Mouse (Mus musculus) heart, postnatal 0 days (tissue): ENCODE measurements around the gene Iqcj. TPM values are rescaled to one million over a fixed set of nuclear protein-coding genes. Genes with fewer than 3 reads are reported as not detected.

ENCODE experiments used
- ATAC-seq: fragments of 200-750 bp; cut with Nextera tagmentation; 2 replicates; pipeline ENCODE4 v1.8.0; 2017; ENCODE audit warnings: low read depth, moderate number of reproducible peaks, moderate library complexity; ENCODE audit not compliant: insufficient read depth
- DNase-seq: peaks from one replicate; pipeline ENCODE4 v3.0.0-alpha.2; 2016; ENCODE audit warnings: low spot score
- H3K27ac ChIP-seq: fragments of 300-500 bp; sonication (generic); 2 replicates; pipeline ENCODE4 v1.5.1; 2014; ENCODE audit warnings: low read depth, mild to moderate bottlenecking
- H3K27me3 ChIP-seq: fragments of 300-500 bp; sonication (generic); 2 replicates; pipeline ENCODE4 v1.6.1; 2014; ENCODE audit warnings: low read length, mixed read lengths; ENCODE audit not compliant: control insufficient read depth, insufficient read depth
- H3K36me3 ChIP-seq: fragments of 300-500 bp; sonication (generic); replicated peaks from 2 replicates; pipeline ENCODE4 v1.6.1; 2014; ENCODE audit warnings: low read length, mixed read lengths; ENCODE audit not compliant: control insufficient read depth, insufficient read depth
- H3K4me1 ChIP-seq: fragments of 300-500 bp; sonication (generic); 2 replicates; pipeline ENCODE4 v1.6.1; 2014; ENCODE audit warnings: antibody characterized with exemption; ENCODE audit not compliant: control insufficient read depth, insufficient read depth
- H3K4me2 ChIP-seq: fragments of 300-500 bp; sonication (generic); 2 replicates; pipeline ENCODE4 v1.6.1; 2014; ENCODE audit warnings: low read depth, mild to moderate bottlenecking, low read length, moderate library complexity
- H3K4me3 ChIP-seq: fragments of 300-500 bp; sonication (generic); 2 replicates; pipeline ENCODE4 v1.5.1; 2014; ENCODE audit warnings: low read depth, low read length
- H3K9ac ChIP-seq: fragments of 300-500 bp; sonication (generic); replicated peaks from 2 replicates; pipeline ENCODE4 v1.6.1; 2014; ENCODE audit warnings: low read depth, low read length, mixed read lengths
- H3K9me3 ChIP-seq: fragments of 300-500 bp; sonication (generic); replicated peaks from 2 replicates; pipeline ENCODE4 v1.6.1; 2016; ENCODE audit warnings: low read length; ENCODE audit not compliant: control insufficient read depth
- CTCF ChIP-seq: IDR thresholded peaks from 2 replicates; pipeline ENCODE4 v1.5.1; 2016; ENCODE audit warnings: antibody characterized with exemption, control low read depth, low read depth
- EP300 ChIP-seq: IDR thresholded peaks from 2 replicates; pipeline ENCODE4 v1.6.1; 2016; ENCODE audit warnings: antibody characterized with exemption, low read depth
- WGBS: fragments of 180-500 bp; shearing (Covaris S2); extraction: QIAGEN DNeasy Blood & Tissue Kit; methylation state at CpG from one replicate; pipeline ENCODE4 v1.1.7; 2014; 5-methylcytosine and 5-hydroxymethylcytosine counted together
- polyA plus RNA-seq: library from polyadenylated mRNA; unstranded; fragments of >200 nt; fragmentation: Nextera tagmentation; extraction: Ambion mirVana; gene quantifications from 2 replicates; pipeline ENCODE4 v1.2.1, GENCODE M21; 2015
- total RNA-seq: library from RNA; depleted of rRNA; stranded (reverse); fragments of >200 nt; gene quantifications from 2 replicates; pipeline ENCODE4 v1.2.3, GENCODE M21; 2014; ENCODE audit warnings: low replicate concordance

Iqcj gene
- total and polyA plus RNA-seq, 2 experiments from 2014 or later = not detected

DNA sequence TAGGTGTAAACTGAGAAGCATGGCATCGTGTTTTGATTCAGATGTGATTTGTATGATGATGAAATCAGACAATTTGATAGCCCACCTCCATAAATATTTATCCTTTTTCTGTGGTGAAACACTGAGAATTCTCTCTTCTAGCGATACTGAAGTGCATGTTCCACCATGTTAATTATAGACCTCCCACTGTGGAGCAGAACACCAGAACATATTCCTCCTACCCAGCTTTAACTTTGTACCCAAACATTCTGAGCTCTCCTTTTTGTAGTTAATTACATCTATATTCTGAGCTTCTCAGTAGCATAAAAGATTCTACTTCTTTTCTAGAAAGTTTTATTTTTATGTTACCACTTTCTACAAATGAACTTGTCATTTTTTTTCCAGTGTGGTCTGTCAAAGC is 16.6 kb downstream of the Iqcj start:
- ATAC-seq = no peak
- 83% methylated on average over 2 of the region's 2 CpGs for WGBS

DNA sequence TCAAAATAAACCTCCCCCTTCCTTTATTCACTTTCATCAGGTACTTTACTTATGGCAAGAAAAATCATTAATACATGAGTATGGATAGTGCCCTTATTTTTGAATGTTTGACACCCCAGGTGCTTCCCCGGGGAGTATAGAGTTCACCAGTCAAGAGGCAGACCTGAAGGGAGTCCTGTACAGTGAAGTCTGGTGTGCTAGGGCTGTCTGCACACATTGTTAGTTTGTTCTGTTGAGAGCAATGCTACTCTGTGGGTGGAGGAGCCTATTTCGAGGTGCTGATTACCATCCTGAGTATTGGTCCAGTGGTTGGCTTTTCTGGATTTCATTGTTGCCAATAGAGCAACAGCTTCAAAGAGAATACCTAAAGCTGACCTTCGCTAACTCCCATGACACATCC is 26.1 kb downstream of the Iqcj start:
- DNase-seq (no peak), ATAC-seq (no peak)
- no peak overlapping the region for H3K4me2 ChIP-seq
- no peak overlapping the region for H3K4me3 ChIP-seq
- H3K27ac ChIP-seq = no peak overlapping the region
- 73% methylated on average over 3 of the region's 3 CpGs for WGBS
- no peaks in the 10 kb centered on the region for H3K9me3 ChIP-seq
- H3K9ac ChIP-seq = no peak overlapping the region
- no peaks in the 10 kb centered on the region for H3K4me1 ChIP-seq
- no peak for TF ChIP-seq EP300
- no peak for TF ChIP-seq CTCF
- no peaks in the 10 kb centered on the region for H3K36me3 ChIP-seq
- no peaks in the 10 kb centered on the region for H3K27me3 ChIP-seq

More for the DNA sequence above, 16.6 kb downstream of the Iqcj start:
- DNase-seq = no peak
- Histone ChIP-seq H3K4me2 (no peak overlapping the region), H3K27me3 (no peaks in the 10 kb centered on the region), H3K4me3 (no peak overlapping the region), H3K9me3 (no peaks in the 10 kb centered on the region), H3K36me3 (no peaks in the 10 kb centered on the region), H3K4me1 (no peaks in the 10 kb centered on the region), H3K9ac (no peak overlapping the region), H3K27ac (no peak overlapping the region)
- TF ChIP-seq CTCF (no peak), EP300 (no peak)

DNA sequence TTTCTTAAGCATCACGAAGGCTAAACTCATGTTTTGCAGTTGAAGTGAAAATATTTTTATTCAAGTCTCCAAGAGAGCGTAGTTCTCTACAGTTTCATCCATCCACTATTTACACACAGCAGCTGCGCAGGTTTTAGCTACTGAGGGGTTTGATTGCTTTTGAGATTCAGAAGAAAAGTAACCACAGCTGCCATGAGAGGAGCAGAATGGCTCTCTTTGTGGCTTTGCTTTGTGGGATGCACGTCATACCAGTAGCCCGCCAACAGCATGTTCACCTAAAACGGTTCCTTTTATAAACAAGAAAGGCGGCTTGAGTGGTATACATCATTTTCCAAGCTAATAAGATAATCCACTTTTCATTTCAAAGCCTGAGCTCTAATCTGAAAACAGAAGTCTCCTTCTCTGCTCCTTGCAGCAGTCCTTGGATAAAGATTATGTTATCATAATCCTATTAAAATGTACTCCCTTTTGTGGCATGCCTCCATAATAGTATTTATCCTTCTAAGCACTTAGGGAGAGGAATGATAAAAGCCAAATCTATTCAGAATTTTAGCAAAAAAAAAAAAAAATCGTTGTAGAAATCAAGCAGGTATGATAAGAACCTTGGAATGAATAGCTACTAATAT is 26.7 kb downstream of the Iqcj start:
- H3K9me3 ChIP-seq = no peaks in the 10 kb centered on the region
- WGBS = 63% methylated on average over 8 of the region's 8 CpGs
- DNase-seq (no peak), ATAC-seq (no peak)
- no peak for TF ChIP-seq EP300
- no peak for TF ChIP-seq CTCF
- H3K27me3 ChIP-seq = no peaks in the 10 kb centered on the region
- no peaks in the 10 kb centered on the region for H3K4me1 ChIP-seq
- H3K9ac ChIP-seq = no peak overlapping the region
- H3K4me2 ChIP-seq = no peak overlapping the region
- H3K4me3 ChIP-seq = no peak overlapping the region
- no peaks in the 10 kb centered on the region for H3K36me3 ChIP-seq
- H3K27ac ChIP-seq = no peak overlapping the region

DNA sequence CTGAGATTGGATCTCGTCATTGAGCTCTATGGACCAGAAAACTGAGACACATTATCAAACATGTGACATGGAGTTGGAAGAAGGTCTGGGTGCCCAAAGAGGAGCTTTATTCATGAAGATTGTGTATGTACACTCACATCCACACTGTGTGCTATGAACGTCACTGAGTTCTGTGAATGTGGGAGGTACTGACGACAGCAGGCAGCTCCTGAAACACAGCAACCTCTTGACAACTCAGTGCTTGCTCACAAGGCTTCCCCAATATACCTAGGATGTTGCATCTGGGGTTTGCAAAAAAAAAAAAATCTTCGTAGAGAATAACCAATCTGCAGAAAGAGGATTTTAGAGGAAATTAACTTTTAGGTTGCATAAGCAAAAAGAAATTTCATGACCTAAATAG is 31.1 kb downstream of the Iqcj start:
- H3K4me3 ChIP-seq = no peak overlapping the region
- H3K4me1 ChIP-seq = no peaks in the 10 kb centered on the region
- TF ChIP-seq EP300 (no peak), CTCF (no peak)
- 61% methylated on average over 4 of the region's 4 CpGs for WGBS
- no peak overlapping the region for H3K4me2 ChIP-seq
- H3K9ac ChIP-seq = no peak overlapping the region
- no peak overlapping the region for H3K27ac ChIP-seq
- no peak for ATAC-seq
- no peaks in the 10 kb centered on the region for H3K9me3 ChIP-seq
- DNase-seq = no peak
- no peaks in the 10 kb centered on the region for H3K36me3 ChIP-seq
- no peaks in the 10 kb centered on the region for H3K27me3 ChIP-seq

DNA sequence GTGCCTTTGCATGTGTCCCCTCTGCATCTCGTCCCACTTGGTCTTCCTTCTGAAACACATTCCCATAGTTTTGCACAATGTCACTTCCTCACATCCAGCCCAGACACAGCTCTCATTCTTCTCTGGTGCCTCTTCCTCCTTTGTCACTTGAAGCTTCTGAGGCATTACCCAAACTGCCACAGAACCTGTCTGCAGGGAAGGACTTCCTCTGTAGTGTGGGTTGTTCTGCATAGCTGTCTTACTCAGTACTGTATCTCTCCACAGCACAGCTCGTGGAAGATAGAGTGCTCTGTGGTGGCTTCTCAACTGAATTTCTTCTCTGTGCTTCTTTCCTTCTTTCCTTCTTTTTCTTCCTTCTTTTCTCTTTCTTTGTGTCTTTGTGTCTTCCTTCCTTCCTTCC is 33.4 kb downstream of the Iqcj start:
- TF ChIP-seq EP300 = no peak
- no peak for TF ChIP-seq CTCF
- Histone ChIP-seq H3K4me3 (no peak overlapping the region), H3K36me3 (no peaks in the 10 kb centered on the region), H3K4me2 (no peak overlapping the region), H3K4me1 (no peaks in the 10 kb centered on the region), H3K27ac (no peak overlapping the region), H3K27me3 (no peaks in the 10 kb centered on the region), H3K9me3 (no peaks in the 10 kb centered on the region), H3K9ac (no peak overlapping the region)
- ATAC-seq (no peak), DNase-seq (no peak)
- 59% methylated on average over 2 of the region's 2 CpGs for WGBS
